Mouse (Mus musculus): Measurements from ENCODE around the gene Gm10337. TPM values are rescaled to one million over a fixed set of nuclear protein-coding genes. Genes with fewer than 3 reads are reported as not detected.

The Gm10337 gene
- polyA plus RNA-seq, 1 experiment = not detected

DNA sequence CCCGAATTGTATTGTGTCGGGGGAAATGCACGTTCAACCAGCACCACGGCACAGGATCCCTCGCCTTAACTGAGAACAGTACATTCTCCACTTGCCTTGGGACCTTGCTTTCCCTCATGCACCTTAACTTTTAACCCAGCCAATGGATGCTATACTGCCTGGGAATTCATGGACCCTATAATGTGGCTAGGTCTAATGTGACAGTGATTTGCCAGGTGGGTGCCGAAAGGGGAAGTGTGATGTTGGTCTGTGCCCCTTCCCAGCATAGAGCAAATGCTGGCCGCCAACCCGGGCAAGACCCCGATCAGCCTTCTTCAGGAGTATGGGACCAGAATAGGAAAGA lies 15.3 kb downstream of the Gm10337 start:
- WGBS = 4% methylated on average over 9 of the region's 9 CpGs
- Histone ChIP-seq H3K27ac (ENCODE audit: insufficient read depth, low read length) (peak overlapping the region; percentile 87), H3K27me3 (ENCODE audit: control insufficient read depth, insufficient read depth, low read length) (no peaks in the 10 kb centered on the region), H3K4me3 (replicated peaks; ENCODE audit: insufficient read depth, low read depth, low read length) (peak overlapping the region; percentile 91), H3K4me1 (ENCODE audit: control insufficient read depth, insufficient read depth, low read length) (peaks cover 16% of the 10 kb centered on the region)
- TF ChIP-seq POLR2A (IDR thresholded peaks at IDR 0.05; ENCODE audit: borderline replicate concordance, insufficient read depth, low read length) = no peak
- no peak for TF ChIP-seq CTCF (IDR thresholded peaks at IDR 0.05; ENCODE audit: borderline replicate concordance, insufficient read depth, low read depth, low read length)
- no peak for DNase-seq

DNA sequence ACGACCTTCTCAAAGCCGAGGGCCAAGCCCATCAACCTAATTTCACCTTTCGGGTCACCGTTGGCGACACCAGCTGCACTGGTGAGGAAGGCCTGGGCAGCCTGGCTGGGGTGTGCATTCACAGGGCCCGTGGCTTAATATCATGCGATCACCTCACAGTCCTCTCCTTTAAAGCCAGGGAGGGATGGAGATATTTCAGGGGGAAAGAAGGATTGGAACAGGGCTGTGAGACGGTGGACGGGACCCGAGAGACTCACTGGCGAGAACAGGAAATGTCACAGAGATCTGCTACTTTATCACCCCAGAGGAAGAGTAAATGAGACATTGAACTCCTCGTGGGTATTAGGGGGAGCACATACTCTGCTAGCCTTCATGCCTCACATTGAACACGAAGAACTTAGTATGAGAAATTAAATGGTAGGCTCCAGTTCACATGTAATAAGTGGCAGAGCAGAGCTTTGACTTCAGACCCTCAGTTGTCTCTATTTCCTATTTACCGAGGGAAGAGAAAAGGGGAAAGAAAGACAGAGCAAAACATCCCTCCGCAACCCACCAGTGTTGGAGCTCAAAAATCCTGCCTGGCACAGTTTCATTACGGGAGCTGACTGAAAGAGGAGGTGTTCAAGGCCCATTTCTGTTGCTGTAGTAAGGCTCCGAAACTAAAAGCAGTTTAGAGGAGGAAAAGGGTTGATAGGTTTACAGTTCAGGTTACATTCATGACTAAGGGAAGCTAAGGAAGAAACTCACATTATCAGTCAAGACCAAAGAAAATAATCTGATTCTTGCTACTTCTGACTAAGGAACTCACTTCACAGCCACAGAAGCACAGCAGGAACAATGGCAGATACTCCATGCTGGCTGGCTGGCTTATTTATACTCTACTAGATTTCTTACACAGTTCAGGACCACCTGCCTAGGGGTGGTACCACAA lies 16.0 kb downstream of the Gm10337 start:
- DNase-seq = no peak

DNA sequence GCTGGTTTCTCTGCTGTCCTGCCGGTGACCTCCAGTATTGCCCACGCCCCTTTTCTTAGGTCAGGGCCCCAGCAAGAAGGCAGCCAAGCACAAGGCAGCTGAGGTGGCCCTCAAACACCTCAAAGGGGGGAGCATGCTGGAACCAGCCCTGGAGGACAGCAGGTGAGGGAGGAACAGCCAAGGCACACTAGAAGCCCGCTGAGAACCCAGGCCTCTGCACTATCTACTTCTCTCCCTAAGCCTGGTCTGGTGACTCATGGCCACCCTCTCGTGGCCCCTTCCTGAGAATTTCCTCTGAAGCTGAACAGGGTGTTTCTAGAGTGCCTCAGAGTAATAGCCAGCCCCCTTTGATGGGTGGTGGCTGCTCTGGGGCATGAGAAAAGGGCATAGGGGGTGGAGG lies 16.9 kb downstream of the Gm10337 start:
- Histone ChIP-seq H3K4me3 (replicated peaks; ENCODE audit: insufficient read depth, low read depth, low read length) (no peak overlapping the region), H3K4me1 (ENCODE audit: control insufficient read depth, insufficient read depth, low read length) (peaks cover 26% of the 10 kb centered on the region), H3K27me3 (ENCODE audit: control insufficient read depth, insufficient read depth, low read length) (no peaks in the 10 kb centered on the region), H3K27ac (ENCODE audit: insufficient read depth, low read length) (peak overlapping the region; percentile 62)
- 17% methylated on average over 4 of the region's 4 CpGs for WGBS
- no peak for TF ChIP-seq CTCF (IDR thresholded peaks at IDR 0.05; ENCODE audit: borderline replicate concordance, insufficient read depth, low read depth, low read length)
- no peak for TF ChIP-seq POLR2A (IDR thresholded peaks at IDR 0.05; ENCODE audit: borderline replicate concordance, insufficient read depth, low read length)
- peak; percentile 60 to 75 for DNase-seq

More for the DNA sequence above, 16.0 kb downstream of the Gm10337 start:
- peak overlapping the region; percentile 91 for H3K4me3 ChIP-seq (replicated peaks; ENCODE audit: insufficient read depth, low read depth, low read length)
- peak overlapping the region; percentile 87 for H3K27ac ChIP-seq (ENCODE audit: insufficient read depth, low read length)
- peaks cover 22% of the 10 kb centered on the region for H3K4me1 ChIP-seq (ENCODE audit: control insufficient read depth, insufficient read depth, low read length)
- no peak for TF ChIP-seq POLR2A (IDR thresholded peaks at IDR 0.05; ENCODE audit: borderline replicate concordance, insufficient read depth, low read length)
- TF ChIP-seq CTCF (IDR thresholded peaks at IDR 0.05; ENCODE audit: borderline replicate concordance, insufficient read depth, low read depth, low read length) = no peak
- 25% methylated on average over 17 of the region's 17 CpGs for WGBS
- no peaks in the 10 kb centered on the region for H3K27me3 ChIP-seq (ENCODE audit: control insufficient read depth, insufficient read depth, low read length)

DNA sequence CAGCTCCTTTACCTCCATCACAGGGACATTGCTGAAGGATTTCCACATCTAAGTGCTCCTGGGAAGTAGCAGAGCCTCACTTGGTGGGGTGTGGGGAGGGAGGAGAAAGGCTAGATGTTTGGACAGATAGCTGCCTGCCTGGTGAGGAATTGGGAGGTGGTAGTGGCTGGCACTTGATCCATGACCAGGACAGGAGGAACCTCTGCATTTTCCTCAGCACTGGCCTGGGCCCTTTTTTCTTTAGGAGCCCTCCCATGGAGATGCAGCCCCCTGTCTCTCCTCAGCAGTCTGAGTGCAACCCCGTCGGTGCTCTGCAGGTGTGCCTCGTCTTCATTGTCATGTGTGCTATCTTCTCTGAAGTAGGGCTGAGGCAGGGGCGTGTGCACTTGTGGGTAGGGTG lies 18.0 kb downstream of the Gm10337 start:
- H3K4me1 ChIP-seq (ENCODE audit: control insufficient read depth, insufficient read depth, low read length) = peaks cover 26% of the 10 kb centered on the region
- TF ChIP-seq CTCF (IDR thresholded peaks at IDR 0.05; ENCODE audit: borderline replicate concordance, insufficient read depth, low read depth, low read length) = no peak
- no peak for TF ChIP-seq POLR2A (IDR thresholded peaks at IDR 0.05; ENCODE audit: borderline replicate concordance, insufficient read depth, low read length)
- no peaks in the 10 kb centered on the region for H3K27me3 ChIP-seq (ENCODE audit: control insufficient read depth, insufficient read depth, low read length)
- WGBS = 74% methylated on average over 4 of the region's 4 CpGs
- DNase-seq = peak in 1 of 2 experiments; percentile 23
- H3K27ac ChIP-seq (ENCODE audit: insufficient read depth, low read length) = peak overlapping the region; percentile 62; the same call in 1 of the 2 replicates
- no peak overlapping the region for H3K4me3 ChIP-seq (replicated peaks; ENCODE audit: insufficient read depth, low read depth, low read length)

DNA sequence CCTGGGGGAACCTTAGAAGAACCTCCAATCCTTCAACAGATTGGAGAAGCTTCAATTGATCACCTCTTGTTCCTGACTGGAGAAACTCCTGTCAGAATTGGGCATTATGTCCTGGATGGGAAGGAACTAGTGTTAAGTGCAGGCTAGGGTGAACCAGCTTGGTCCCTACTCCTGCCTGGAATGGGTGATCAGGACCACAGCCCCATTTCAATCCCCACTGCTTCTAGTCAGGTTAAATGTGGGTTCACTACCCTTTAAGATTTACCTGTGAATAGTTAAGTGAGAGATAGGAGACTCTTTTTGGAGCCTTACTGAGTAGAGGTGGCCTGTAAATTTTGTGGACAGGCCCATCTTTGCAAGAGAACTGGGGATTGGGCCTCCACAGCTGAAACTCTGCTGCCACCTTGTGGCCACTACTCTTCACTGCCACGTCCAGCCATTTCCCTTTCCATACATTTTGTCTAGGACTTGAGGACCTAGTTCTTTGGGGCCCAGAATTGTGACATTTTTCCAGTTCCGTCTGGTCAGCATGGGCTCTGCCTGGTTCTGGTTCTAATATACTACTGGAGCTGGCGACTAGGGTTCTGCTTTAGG lies 21.5 kb downstream of the Gm10337 start, which contains the start of gene Npff:
Gene Npff (minus strand): TSS at position 51 of the 594 bp plus-strand sequence.
- H3K4me1 ChIP-seq (ENCODE audit: control insufficient read depth, insufficient read depth, low read length) = peaks cover 30% of the 10 kb centered on the region
- peak within 1 kb of the TSS; percentile 36 for H3K27ac ChIP-seq (ENCODE audit: insufficient read depth, low read length)
- 4% methylated on average over 3 of the region's 3 CpGs for WGBS
- peak; percentile 84 to 89 for DNase-seq
- no peaks in the 10 kb centered on the region for H3K27me3 ChIP-seq (ENCODE audit: control insufficient read depth, insufficient read depth, low read length)
- H3K4me3 ChIP-seq (replicated peaks; ENCODE audit: insufficient read depth, low read depth, low read length) = no peak within 1 kb of the TSS
- peak; percentile 87 for TF ChIP-seq CTCF (IDR thresholded peaks at IDR 0.05; ENCODE audit: borderline replicate concordance, insufficient read depth, low read depth, low read length)
- no peak for TF ChIP-seq POLR2A (IDR thresholded peaks at IDR 0.05; ENCODE audit: borderline replicate concordance, insufficient read depth, low read length)

DNA sequence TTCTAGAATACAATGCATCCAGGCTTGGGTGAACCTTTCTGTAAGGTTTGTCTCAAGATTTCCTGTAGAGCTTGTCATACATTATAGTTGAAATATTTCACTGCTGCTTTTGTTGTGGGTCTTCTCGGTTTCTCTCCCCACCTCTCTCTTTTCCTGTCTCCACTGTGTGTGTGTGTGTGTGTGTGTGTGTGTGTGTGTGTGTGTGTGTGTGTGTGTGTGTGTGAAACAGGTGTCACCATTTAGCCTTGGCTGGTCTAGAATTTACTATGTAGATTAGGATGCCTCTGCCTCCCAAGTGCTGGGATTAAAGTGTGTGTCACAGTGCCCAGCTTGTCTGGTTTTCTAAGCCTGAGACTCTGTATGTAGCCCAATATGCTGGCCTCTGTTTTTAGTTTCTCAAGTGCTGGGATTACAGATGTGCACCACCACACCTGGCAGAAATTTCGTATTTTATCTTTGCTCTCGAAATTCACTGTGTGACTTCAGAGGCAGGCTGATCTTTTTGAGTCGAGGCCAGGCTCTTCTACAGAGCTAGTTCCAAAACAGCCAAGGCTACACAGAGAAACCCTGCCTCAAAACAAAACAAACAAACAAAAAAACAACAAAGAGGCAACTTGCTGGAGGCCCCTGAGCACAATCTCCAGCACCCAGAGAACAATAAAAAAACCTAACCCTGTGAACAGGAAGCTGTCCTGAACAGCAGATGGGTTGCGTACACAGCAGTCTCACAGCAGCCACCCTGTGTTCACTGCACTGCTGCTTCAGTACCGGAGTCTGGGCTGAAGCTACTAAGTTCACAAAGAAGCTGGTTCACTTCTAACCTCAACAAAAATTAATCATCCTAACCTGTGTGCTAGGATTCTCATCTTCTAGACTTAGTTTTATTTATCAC lies 22.8 kb downstream of the Gm10337 start:
- H3K27me3 ChIP-seq (ENCODE audit: control insufficient read depth, insufficient read depth, low read length) = no peaks in the 10 kb centered on the region
- H3K27ac ChIP-seq (ENCODE audit: insufficient read depth, low read length) = peak overlapping the region; percentile 39; the same call in 1 of the 2 replicates
- TF ChIP-seq POLR2A (IDR thresholded peaks at IDR 0.05; ENCODE audit: borderline replicate concordance, insufficient read depth, low read length) (no peak), CTCF (IDR thresholded peaks at IDR 0.05; ENCODE audit: borderline replicate concordance, insufficient read depth, low read depth, low read length) (no peak)
- no peak for DNase-seq
- H3K4me3 ChIP-seq (replicated peaks; ENCODE audit: insufficient read depth, low read depth, low read length) = no peak overlapping the region
- peaks cover 27% of the 10 kb centered on the region for H3K4me1 ChIP-seq (ENCODE audit: control insufficient read depth, insufficient read depth, low read length)
- WGBS = 69% methylated on average over 6 of the region's 6 CpGs

DNA sequence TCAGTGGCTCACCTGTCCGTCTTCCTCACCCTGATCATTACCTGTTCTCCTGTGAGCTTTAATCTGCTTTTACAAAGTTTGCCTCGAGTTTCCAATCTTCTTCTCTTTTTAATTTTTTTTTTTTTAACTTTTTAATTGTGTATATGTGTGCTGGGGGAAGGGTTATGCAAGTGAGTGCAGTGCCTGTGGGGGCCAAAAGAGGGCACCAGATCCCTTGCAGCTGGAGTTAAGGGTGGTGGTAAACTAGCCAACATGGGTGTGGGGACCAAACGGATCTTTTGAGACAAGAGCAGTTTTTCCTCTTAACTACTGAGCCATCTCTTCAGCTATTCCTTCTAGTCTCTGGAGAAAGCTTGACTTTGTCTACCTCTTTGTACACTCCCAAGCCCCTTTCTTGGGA lies 24.4 kb downstream of the Gm10337 start:
- TF ChIP-seq POLR2A (IDR thresholded peaks at IDR 0.05; ENCODE audit: borderline replicate concordance, insufficient read depth, low read length) (no peak), CTCF (IDR thresholded peaks at IDR 0.05; ENCODE audit: borderline replicate concordance, insufficient read depth, low read depth, low read length) (peak; percentile 61; the same call in 1 of the 2 replicates)
- Histone ChIP-seq H3K4me3 (replicated peaks; ENCODE audit: insufficient read depth, low read depth, low read length) (no peak overlapping the region), H3K27me3 (ENCODE audit: control insufficient read depth, insufficient read depth, low read length) (no peaks in the 10 kb centered on the region), H3K4me1 (ENCODE audit: control insufficient read depth, insufficient read depth, low read length) (peaks cover 36% of the 10 kb centered on the region), H3K27ac (ENCODE audit: insufficient read depth, low read length) (no peak overlapping the region)
- DNase-seq = peak in 1 of 2 experiments; percentile 24
- WGBS = 72% methylated on average over 3 of the region's 3 CpGs
